Mouse (Mus musculus): ENCODE data around the gene Arhgef17. TPM values are rescaled to one million over a fixed set of nuclear protein-coding genes. Genes with fewer than 3 reads are reported as not detected.
"Not testable (repeated sequence)": the region's sequence is repeated elsewhere in the genome, so short reads cannot be mapped to it uniquely, and the experiment has no call there.

Arhgef17 gene
- polyA plus RNA-seq, 1 experiment from 2014 or later: 5.4 TPM

GRCm38 (mm10) chr7:100847131-100847530 lies 84.8 kb downstream of the Arhgef17 start:
- Histone ChIP-seq H3K27ac (ENCODE audit: low read depth, low read length) (no peak overlapping the region), H3K4me3 (ENCODE audit: low read depth, low read length) (no peak overlapping the region), H3K36me3 (ENCODE audit: control insufficient read depth, insufficient read depth, low read length) (peaks cover 14% of the 10 kb centered on the region), H3K9me3 (ENCODE audit: control insufficient read depth, low read length) (no peaks in the 10 kb centered on the region), H3K4me1 (replicated peaks; ENCODE audit: control insufficient read depth, insufficient read depth, low read length) (peaks cover 34% of the 10 kb centered on the region), H3K9ac (ENCODE audit: low read depth, low read length) (no peak overlapping the region), H3K4me2 (no peak overlapping the region), H3K27me3 (replicated peaks; ENCODE audit: control insufficient read depth, insufficient read depth, low read length) (no peaks in the 10 kb centered on the region)
- WGBS: 91% methylated on average over 6 of the region's 6 CpGs
- no peak for ATAC-seq (replicated peaks; ENCODE audit: low FRiP score)
- DNase-seq (ENCODE audit: low spot score): no peak

DNA sequence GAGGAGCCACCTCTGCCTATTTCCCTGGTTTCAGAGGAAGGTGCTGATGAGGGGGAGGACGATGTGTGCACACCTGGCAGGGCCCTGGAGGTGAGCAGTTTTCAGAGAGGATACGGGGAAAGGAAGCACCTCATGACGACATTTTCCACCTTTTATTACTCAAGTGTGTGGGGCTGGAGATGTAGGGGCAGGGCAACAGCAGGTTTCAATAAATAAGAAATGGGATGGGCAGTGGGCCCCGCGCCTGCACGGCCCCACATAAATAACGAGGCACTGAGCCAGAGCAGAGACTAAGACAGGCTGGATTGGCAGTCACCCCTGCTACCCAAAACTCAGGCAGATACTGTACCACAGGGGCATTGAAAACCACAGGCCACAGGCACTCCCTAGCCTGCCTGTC lies 85.9 kb downstream of the Arhgef17 start:
- DNase-seq (ENCODE audit: low spot score); H3K27me3 ChIP-seq (replicated peaks; ENCODE audit: control insufficient read depth, insufficient read depth, low read length); H3K4me2 ChIP-seq; ATAC-seq (replicated peaks; ENCODE audit: low FRiP score); H3K9me3 ChIP-seq (ENCODE audit: control insufficient read depth, low read length); H3K4me3 ChIP-seq (ENCODE audit: low read depth, low read length): not testable (repeated sequence)
- Histone ChIP-seq H3K27ac (ENCODE audit: low read depth, low read length) (peak overlapping the region; percentile 64), H3K36me3 (ENCODE audit: control insufficient read depth, insufficient read depth, low read length) (peaks cover 14% of the 10 kb centered on the region), H3K4me1 (replicated peaks; ENCODE audit: control insufficient read depth, insufficient read depth, low read length) (peaks cover 29% of the 10 kb centered on the region), H3K9ac (ENCODE audit: low read depth, low read length) (peak overlapping the region; percentile 37; the same call in 1 of the 2 replicates)
- WGBS: 88% methylated on average over 7 of the region's 7 CpGs

- peak overlapping the region; percentile 39; the same call in 1 of the 2 replicates for H3K9ac ChIP-seq (ENCODE audit: low read depth, low read length)
- H3K4me1 ChIP-seq (replicated peaks; ENCODE audit: control insufficient read depth, insufficient read depth, low read length): peaks cover 33% of the 10 kb centered on the region
- no peaks in the 10 kb centered on the region for H3K27me3 ChIP-seq (replicated peaks; ENCODE audit: control insufficient read depth, insufficient read depth, low read length)
- H3K9me3 ChIP-seq (ENCODE audit: control insufficient read depth, low read length): no peaks in the 10 kb centered on the region
- ATAC-seq (replicated peaks; ENCODE audit: low FRiP score): 0 out of 2 replicates have a peak, but pooled peaks have one; percentile 21
- peak overlapping the region; percentile 96 for H3K27ac ChIP-seq (ENCODE audit: low read depth, low read length)
- peaks cover 14% of the 10 kb centered on the region for H3K36me3 ChIP-seq (ENCODE audit: control insufficient read depth, insufficient read depth, low read length)
- 23% methylated on average over 1 of the region's 1 CpGs for WGBS
- H3K4me3 ChIP-seq (ENCODE audit: low read depth, low read length): no peak overlapping the region
- peak overlapping the region; percentile 45 for H3K4me2 ChIP-seq
- no peak for DNase-seq (ENCODE audit: low spot score)
Measured at GRCm38 (mm10) chr7:100845412-100845811, 86.5 kb downstream of the Arhgef17 start.

- H3K4me1 ChIP-seq (replicated peaks; ENCODE audit: control insufficient read depth, insufficient read depth, low read length): peaks cover 37% of the 10 kb centered on the region
- H3K9ac ChIP-seq (ENCODE audit: low read depth, low read length): peak overlapping the region; percentile 39; the same call in 1 of the 2 replicates
- no peak for ATAC-seq (replicated peaks; ENCODE audit: low FRiP score)
- H3K27me3 ChIP-seq (replicated peaks; ENCODE audit: control insufficient read depth, insufficient read depth, low read length): no peaks in the 10 kb centered on the region
- peaks cover 14% of the 10 kb centered on the region for H3K36me3 ChIP-seq (ENCODE audit: control insufficient read depth, insufficient read depth, low read length)
- no peak for DNase-seq (ENCODE audit: low spot score)
- H3K4me2 ChIP-seq: peak overlapping the region; percentile 45
- no peak overlapping the region for H3K4me3 ChIP-seq (ENCODE audit: low read depth, low read length)
- peak overlapping the region; percentile 96 for H3K27ac ChIP-seq (ENCODE audit: low read depth, low read length)
- H3K9me3 ChIP-seq (ENCODE audit: control insufficient read depth, low read length): no peaks in the 10 kb centered on the region
Measured at GRCm38 (mm10) chr7:100845026-100845400, 86.9 kb downstream of the Arhgef17 start.

DNA sequence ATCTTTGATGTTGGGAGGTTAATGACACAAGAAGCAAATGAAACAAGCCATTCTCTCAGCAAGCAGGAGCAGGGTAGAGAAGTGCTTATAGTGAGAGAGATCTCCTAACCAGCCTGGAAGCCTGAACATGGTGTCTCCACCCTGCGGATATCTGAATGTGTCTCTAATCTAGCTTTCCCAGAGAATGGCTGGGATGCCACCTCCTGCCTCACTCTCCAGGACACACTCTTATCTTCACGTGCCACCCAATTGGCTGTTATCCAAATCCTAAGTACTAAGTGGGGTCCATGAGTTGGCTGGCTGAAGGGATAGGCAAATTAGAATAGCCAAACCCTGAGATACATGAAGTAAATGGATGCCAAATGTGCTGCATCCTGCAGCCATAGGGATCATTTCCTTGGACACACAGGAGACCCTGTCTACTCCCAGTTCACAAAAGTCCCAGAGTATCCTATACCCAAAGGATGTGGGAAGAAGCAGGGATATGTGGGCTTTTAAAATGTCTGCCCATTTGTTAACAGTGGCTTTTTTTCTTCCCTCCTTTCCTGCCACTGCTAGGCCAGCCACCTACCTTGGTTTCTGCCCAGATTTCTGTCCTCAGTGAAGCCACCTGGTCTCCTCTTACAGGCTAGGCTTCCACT lies 87.4 kb downstream of the Arhgef17 start:
- WGBS: 39% methylated on average over 2 of the region's 2 CpGs
- peak overlapping the region; percentile 46 for H3K4me2 ChIP-seq
- H3K36me3 ChIP-seq (ENCODE audit: control insufficient read depth, insufficient read depth, low read length): peaks cover 14% of the 10 kb centered on the region
- H3K4me3 ChIP-seq (ENCODE audit: low read depth, low read length): 0 out of 2 replicates have a peak overlapping the region, but pooled peaks have one; percentile 11
- DNase-seq (ENCODE audit: low spot score) (no peak), ATAC-seq (replicated peaks; ENCODE audit: low FRiP score) (peak; percentile 86)
- H3K27me3 ChIP-seq (replicated peaks; ENCODE audit: control insufficient read depth, insufficient read depth, low read length): no peaks in the 10 kb centered on the region
- peak overlapping the region; percentile 47; the same call in 1 of the 2 replicates for H3K9ac ChIP-seq (ENCODE audit: low read depth, low read length)
- peak overlapping the region; percentile 96 for H3K27ac ChIP-seq (ENCODE audit: low read depth, low read length)
- H3K4me1 ChIP-seq (replicated peaks; ENCODE audit: control insufficient read depth, insufficient read depth, low read length): peaks cover 42% of the 10 kb centered on the region
- H3K9me3 ChIP-seq (ENCODE audit: control insufficient read depth, low read length): no peaks in the 10 kb centered on the region

- H3K36me3 ChIP-seq (ENCODE audit: control insufficient read depth, insufficient read depth, low read length): peaks cover 14% of the 10 kb centered on the region
- ATAC-seq (replicated peaks; ENCODE audit: low FRiP score) (peak; percentile 73), DNase-seq (ENCODE audit: low spot score) (no peak)
- H3K27ac ChIP-seq (ENCODE audit: low read depth, low read length): peak overlapping the region; percentile 96
- H3K9me3 ChIP-seq (ENCODE audit: control insufficient read depth, low read length): no peaks in the 10 kb centered on the region
- no peaks in the 10 kb centered on the region for H3K27me3 ChIP-seq (replicated peaks; ENCODE audit: control insufficient read depth, insufficient read depth, low read length)
- WGBS: 58% methylated on average over 2 of the region's 2 CpGs
- H3K9ac ChIP-seq (ENCODE audit: low read depth, low read length): peak overlapping the region; percentile 47; the same call in 1 of the 2 replicates
- H3K4me1 ChIP-seq (replicated peaks; ENCODE audit: control insufficient read depth, insufficient read depth, low read length): peaks cover 47% of the 10 kb centered on the region
- H3K4me3 ChIP-seq (ENCODE audit: low read depth, low read length): 0 out of 2 replicates have a peak overlapping the region, but pooled peaks have one; percentile 11
- peak overlapping the region; percentile 46 for H3K4me2 ChIP-seq
Measured at GRCm38 (mm10) chr7:100843866-100844265, 88.0 kb downstream of the Arhgef17 start.

- H3K4me1 ChIP-seq (replicated peaks; ENCODE audit: control insufficient read depth, insufficient read depth, low read length): peaks cover 47% of the 10 kb centered on the region
- ATAC-seq (replicated peaks; ENCODE audit: low FRiP score) (no peak), DNase-seq (ENCODE audit: low spot score) (no peak)
- WGBS: 93% methylated on average over 5 of the region's 5 CpGs
- H3K9ac ChIP-seq (ENCODE audit: low read depth, low read length): no peak overlapping the region
- no peak overlapping the region for H3K27ac ChIP-seq (ENCODE audit: low read depth, low read length)
- H3K36me3 ChIP-seq (ENCODE audit: control insufficient read depth, insufficient read depth, low read length): peaks cover under 1% of the 10 kb centered on the region
- no peaks in the 10 kb centered on the region for H3K9me3 ChIP-seq (ENCODE audit: control insufficient read depth, low read length)
- H3K4me2 ChIP-seq: no peak overlapping the region
- H3K4me3 ChIP-seq (ENCODE audit: low read depth, low read length): no peak overlapping the region
- H3K27me3 ChIP-seq (replicated peaks; ENCODE audit: control insufficient read depth, insufficient read depth, low read length): no peaks in the 10 kb centered on the region
Measured at GRCm38 (mm10) chr7:100842175-100842574, 89.7 kb downstream of the Arhgef17 start.

DNA sequence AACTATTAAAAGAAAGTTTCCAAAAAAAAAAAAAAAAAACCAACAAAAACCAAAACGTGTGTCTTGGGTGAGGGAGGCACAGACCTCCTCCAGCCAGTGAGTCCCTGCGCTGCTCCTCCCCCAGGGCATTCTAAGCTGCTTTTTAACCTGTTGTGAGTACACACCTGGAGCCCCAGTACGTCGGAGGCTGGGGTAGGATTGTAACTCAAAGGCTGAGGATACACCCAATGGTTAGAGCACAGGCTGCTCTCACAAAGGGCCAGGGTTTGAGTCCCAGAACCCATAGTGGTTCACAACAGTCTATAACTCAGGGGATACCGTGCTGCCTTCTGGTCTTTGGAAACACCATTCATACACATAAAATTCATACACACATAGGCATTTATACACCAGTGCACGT lies 90.3 kb downstream of the Arhgef17 start:
- DNase-seq (ENCODE audit: low spot score) (no peak), ATAC-seq (replicated peaks; ENCODE audit: low FRiP score) (no peak)
- H3K4me2 ChIP-seq: no peak overlapping the region
- H3K4me1 ChIP-seq (replicated peaks; ENCODE audit: control insufficient read depth, insufficient read depth, low read length): peaks cover 47% of the 10 kb centered on the region
- H3K9ac ChIP-seq (ENCODE audit: low read depth, low read length): no peak overlapping the region
- no peaks in the 10 kb centered on the region for H3K9me3 ChIP-seq (ENCODE audit: control insufficient read depth, low read length)
- H3K27ac ChIP-seq (ENCODE audit: low read depth, low read length): no peak overlapping the region
- 85% methylated on average over 6 of the region's 6 CpGs for WGBS
- H3K4me3 ChIP-seq (ENCODE audit: low read depth, low read length): no peak overlapping the region
- no peaks in the 10 kb centered on the region; the same call in none of the 2 replicates for H3K36me3 ChIP-seq (ENCODE audit: control insufficient read depth, insufficient read depth, low read length)
- no peaks in the 10 kb centered on the region for H3K27me3 ChIP-seq (replicated peaks; ENCODE audit: control insufficient read depth, insufficient read depth, low read length)

DNA sequence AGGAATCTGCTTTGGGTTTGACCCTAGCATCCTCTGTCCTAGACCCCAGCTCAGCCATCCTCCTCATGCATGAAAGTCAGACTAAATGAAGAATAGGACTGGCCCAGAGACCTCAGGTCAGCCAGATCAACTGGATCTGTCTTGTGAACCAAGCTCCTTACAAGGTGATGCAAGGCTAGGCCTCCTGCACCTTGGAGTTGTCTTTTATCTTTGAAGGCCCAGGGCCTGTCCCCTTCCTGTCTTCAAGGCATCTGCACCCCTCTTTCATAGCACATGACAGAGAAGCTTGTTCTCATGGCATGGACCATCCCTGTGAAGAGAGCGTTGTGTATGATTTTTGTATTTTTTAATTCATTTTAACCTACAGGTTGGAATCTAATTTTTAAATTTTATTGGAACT lies 91.0 kb downstream of the Arhgef17 start:
- Histone ChIP-seq H3K27me3 (replicated peaks; ENCODE audit: control insufficient read depth, insufficient read depth, low read length) (no peaks in the 10 kb centered on the region), H3K27ac (ENCODE audit: low read depth, low read length) (0 out of 2 replicates have a peak overlapping the region, but pooled peaks have one; percentile 26), H3K4me3 (ENCODE audit: low read depth, low read length) (no peak overlapping the region), H3K4me1 (replicated peaks; ENCODE audit: control insufficient read depth, insufficient read depth, low read length) (peaks cover 43% of the 10 kb centered on the region), H3K4me2 (no peak overlapping the region), H3K9me3 (ENCODE audit: control insufficient read depth, low read length) (no peaks in the 10 kb centered on the region), H3K9ac (ENCODE audit: low read depth, low read length) (no peak overlapping the region), H3K36me3 (ENCODE audit: control insufficient read depth, insufficient read depth, low read length) (no peaks in the 10 kb centered on the region; the same call in none of the 2 replicates)
- ATAC-seq (replicated peaks; ENCODE audit: low FRiP score) (no peak), DNase-seq (ENCODE audit: low spot score) (no peak)
- 81% methylated on average over 1 of the region's 1 CpGs for WGBS
